In genomic region chr2:30075625-30076024, GRCm38 (mm10) we compare ENCODE assay signal across 11 mouse cellular contexts. TPM values are rescaled to one million over a fixed set of nuclear protein-coding genes. Genes with fewer than 3 reads are reported as not detected.
"Had no signal": no experiment of that assay in that cellular context is flagged by ENCODE, and none has a peak within 500 bp of the region (broad histone marks: within the 10 kb centered on the region; RNA-seq: fewer than 3 reads in every experiment).

No protein-coding gene starts in this region.

- DNase-seq: kidney, postnatal 10 days; layer of hippocampus, adult 9-11 months; liver; lung, adult 18-20 months; lung, postnatal 10 days; lung, postnatal 36 days; retina, postnatal 1 day; right cerebral cortex, postnatal 25 days; spleen, adult 18-20 months; thymus, postnatal 36 days had no signal

RNA-seq across cellular contexts. Expression of gene Wdr34, which starts 26.9 kb away (rescaled TPM):
- total RNA-seq: monocyte, adult 5-6 weeks had no signal
